Mouse (Mus musculus) erythroblast, embryonic 14.5 days (primary cell): ENCODE results near the gene Coq8b. TPM values are rescaled to one million over a fixed set of nuclear protein-coding genes. Genes with fewer than 3 reads are reported as not detected.

Experiments
- H3K27me3 ChIP-seq: 2 replicates; pipeline ENCODE4 v1.6.1; 2012; ENCODE audit warnings: inconsistent platforms; ENCODE audit not compliant: control insufficient read depth
- H3K36me3 ChIP-seq: 2 replicates; pipeline ENCODE4 v1.6.1; 2012; ENCODE audit warnings: mild to moderate bottlenecking, inconsistent platforms; ENCODE audit not compliant: control insufficient read depth
- H3K4me1 ChIP-seq: 2 replicates; pipeline ENCODE4 v1.6.1; 2012; ENCODE audit warnings: inconsistent platforms; ENCODE audit not compliant: control insufficient read depth
- H3K4me3 ChIP-seq: replicated peaks from 2 replicates; pipeline ENCODE3; 2012; ENCODE audit warnings: moderate library complexity, mild to moderate bottlenecking, inconsistent platforms
- H3K9me3 ChIP-seq: 2 replicates; pipeline ENCODE4 v1.6.1; 2012; ENCODE audit warnings: low read length, inconsistent platforms, mixed read lengths; ENCODE audit not compliant: control insufficient read depth
- GATA1 ChIP-seq: IDR thresholded peaks from 2 replicates; pipeline ENCODE4 v1.6.1; 2012; ENCODE audit warnings: low read length, inconsistent platforms, mixed read lengths
- TAL1 ChIP-seq: IDR thresholded peaks from 3 replicates; pipeline ENCODE4 v1.6.1; 2012; ENCODE audit warnings: low read length, inconsistent platforms, mixed read lengths
- polyA plus RNA-seq: library from polyadenylated mRNA; stranded (reverse); fragments of >175 nt; gene quantifications from 2 replicates; pipeline ENCODE4 v1.2.3, GENCODE M21; 2012

The Coq8b gene
- polyA plus RNA-seq, 1 experiment = 2.7 TPM

GRCm38 (mm10) chr7:27198355-27198754 is 34.5 kb upstream of the Coq8b start:
- H3K4me3 ChIP-seq = no peak overlapping the region
- H3K27me3 ChIP-seq = no peaks in the 10 kb centered on the region
- peaks cover 35% of the 10 kb centered on the region for H3K4me1 ChIP-seq
- no peak for TF ChIP-seq GATA1
- TF ChIP-seq TAL1 = no peak
- H3K36me3 ChIP-seq = peaks cover 32% of the 10 kb centered on the region
- H3K9me3 ChIP-seq = no peaks in the 10 kb centered on the region

- Histone ChIP-seq H3K27me3 (no peaks in the 10 kb centered on the region), H3K4me1 (peaks cover 31% of the 10 kb centered on the region), H3K36me3 (peaks cover 32% of the 10 kb centered on the region), H3K9me3 (no peaks in the 10 kb centered on the region), H3K4me3 (no peak overlapping the region)
- TF ChIP-seq GATA1 (no peak), TAL1 (no peak)
Observed at GRCm38 (mm10) chr7:27198779-27199178, 34.0 kb upstream of the Coq8b start.

- H3K9me3 ChIP-seq = no peaks in the 10 kb centered on the region
- TF ChIP-seq TAL1 = no peak
- TF ChIP-seq GATA1 = no peak
- H3K36me3 ChIP-seq = peaks cover 52% of the 10 kb centered on the region
- H3K27me3 ChIP-seq = no peaks in the 10 kb centered on the region
- H3K4me1 ChIP-seq = no peaks in the 10 kb centered on the region; the same call in 1 of the 2 replicates
- H3K4me3 ChIP-seq = no peak overlapping the region
Observed at GRCm38 (mm10) chr7:27203730-27204449, 28.9 kb upstream of the Coq8b start.

GRCm38 (mm10) chr7:27212626-27213025 is 20.2 kb upstream of the Coq8b start:
- H3K9me3 ChIP-seq = no peaks in the 10 kb centered on the region
- H3K4me3 ChIP-seq = no peak overlapping the region
- peaks cover 66% of the 10 kb centered on the region for H3K36me3 ChIP-seq
- TF ChIP-seq GATA1 = no peak
- no peak for TF ChIP-seq TAL1
- no peaks in the 10 kb centered on the region for H3K4me1 ChIP-seq
- no peaks in the 10 kb centered on the region for H3K27me3 ChIP-seq

GRCm38 (mm10) chr7:27218586-27218985 is 14.2 kb upstream of the Coq8b start:
- no peaks in the 10 kb centered on the region for H3K27me3 ChIP-seq
- no peak overlapping the region for H3K4me3 ChIP-seq
- peaks cover 23% of the 10 kb centered on the region for H3K4me1 ChIP-seq
- peaks cover 40% of the 10 kb centered on the region for H3K36me3 ChIP-seq
- no peak for TF ChIP-seq GATA1
- no peak for TF ChIP-seq TAL1
- no peaks in the 10 kb centered on the region for H3K9me3 ChIP-seq

- H3K4me1 ChIP-seq = peaks cover 37% of the 10 kb centered on the region
- H3K4me3 ChIP-seq = no peak overlapping the region
- no peaks in the 10 kb centered on the region for H3K9me3 ChIP-seq
- no peaks in the 10 kb centered on the region for H3K27me3 ChIP-seq
- H3K36me3 ChIP-seq = peaks cover 34% of the 10 kb centered on the region
- TF ChIP-seq TAL1 (no peak), GATA1 (no peak)
Observed at GRCm38 (mm10) chr7:27219937-27220336, 12.9 kb upstream of the Coq8b start.

- Histone ChIP-seq H3K4me1 (peaks cover 57% of the 10 kb centered on the region), H3K27me3 (no peaks in the 10 kb centered on the region)
- TF ChIP-seq GATA1 (no peak), TAL1 (no peak)
Observed at GRCm38 (mm10) chr7:27221939-27222338, 10.9 kb upstream of the Coq8b start.

GRCm38 (mm10) chr7:27222538-27222937 is 10.3 kb upstream of the Coq8b start:
- Histone ChIP-seq H3K4me3 (no peak overlapping the region), H3K4me1 (peaks cover 63% of the 10 kb centered on the region), H3K9me3 (no peaks in the 10 kb centered on the region), H3K27me3 (no peaks in the 10 kb centered on the region), H3K36me3 (peaks cover 26% of the 10 kb centered on the region)
- TF ChIP-seq GATA1 = no peak
- TF ChIP-seq TAL1 = no peak

More at GRCm38 (mm10) chr7:27221939-27222338, 10.9 kb upstream of the Coq8b start:
- no peaks in the 10 kb centered on the region for H3K9me3 ChIP-seq
- H3K4me3 ChIP-seq = no peak overlapping the region
- H3K36me3 ChIP-seq = peaks cover 31% of the 10 kb centered on the region

- H3K36me3 ChIP-seq = peaks cover 13% of the 10 kb centered on the region
Observed at GRCm38 (mm10) chr7:27224877-27225575, 7.8 kb upstream of the Coq8b start.

More at GRCm38 (mm10) chr7:27224877-27225575, 7.8 kb upstream of the Coq8b start:
- Histone ChIP-seq H3K27me3 (no peaks in the 10 kb centered on the region), H3K4me1 (peaks cover 79% of the 10 kb centered on the region), H3K4me3 (no peak overlapping the region), H3K9me3 (no peaks in the 10 kb centered on the region)
- TF ChIP-seq GATA1 (no peak), TAL1 (no peak)
